Mouse (Mus musculus) embryonic facial prominence, embryonic 10.5 days (tissue): ENCODE measurements around the gene Atf3. TPM values are rescaled to one million over a fixed set of nuclear protein-coding genes. Genes with fewer than 3 reads are reported as not detected.
A peak's percentile ranks its signal among the peaks of the same experiment; 100 is the strongest.

Source experiments
- DNase-seq: peaks from one replicate; pipeline ENCODE4 v3.0.0-alpha.2; 2017; ENCODE audit warnings: low spot score
- H3K27ac ChIP-seq: fragments of 300-500 bp; sonication (generic); replicated peaks from 2 replicates; pipeline ENCODE4 v1.5.1; 2016; ENCODE audit warnings: mild to moderate bottlenecking
- H3K27me3 ChIP-seq: fragments of 300-500 bp; sonication (generic); replicated peaks from 2 replicates; pipeline ENCODE4 v1.6.1; 2016; ENCODE audit warnings: low read depth, mild to moderate bottlenecking; ENCODE audit not compliant: poor library complexity, severe bottlenecking
- H3K36me3 ChIP-seq: fragments of 300-500 bp; sonication (generic); replicated peaks from 2 replicates; pipeline ENCODE4 v1.6.1; 2016; ENCODE audit warnings: mild to moderate bottlenecking, moderate library complexity
- H3K4me1 ChIP-seq: fragments of 300-500 bp; sonication (generic); 2 replicates; pipeline ENCODE4 v1.6.1; 2016
- H3K4me3 ChIP-seq: fragments of 300-500 bp; sonication (generic); 2 replicates; pipeline ENCODE4 v1.5.1; 2016; ENCODE audit warnings: mild to moderate bottlenecking, moderate library complexity
- H3K9me3 ChIP-seq: fragments of 300-500 bp; sonication (generic); 2 replicates; pipeline ENCODE4 v1.6.1; 2016; ENCODE audit warnings: mild to moderate bottlenecking
- WGBS: fragments of 180-500 bp; shearing (Covaris S2); methylation state at CpG from one replicate; pipeline ENCODE4 v1.1.7; 2016; 5-methylcytosine and 5-hydroxymethylcytosine counted together
- polyA plus RNA-seq: library from polyadenylated mRNA; unstranded; fragments of >200 nt; fragmentation: Nextera tagmentation; extraction: Ambion mirVana; gene quantifications from 2 replicates; pipeline ENCODE4 v1.2.1, GENCODE M21; 2016

Gene Atf3
- polyA plus RNA-seq, 1 experiment from 2014 or later, result 1.5 TPM

GRCm38 (mm10) chr1:191184066-191184815 lies 33.6 kb downstream of the Atf3 start:
- 2% methylated on average over 42 of the region's 42 CpGs for WGBS
- Histone ChIP-seq H3K36me3 (no peaks in the 10 kb centered on the region), H3K9me3 (no peaks in the 10 kb centered on the region), H3K27me3 (peaks cover 98% of the 10 kb centered on the region), H3K27ac (no peak overlapping the region; the same call in 1 of the 2 replicates), H3K4me3 (peak overlapping the region; percentile 73), H3K4me1 (peaks cover 73% of the 10 kb centered on the region)
- peak; percentile 70 for DNase-seq

GRCm38 (mm10) chr1:191183163-191184065 lies 34.4 kb downstream of the Atf3 start:
- H3K27ac ChIP-seq, result peak overlapping the region; percentile 70
- peak overlapping the region; percentile 73 for H3K4me3 ChIP-seq
- DNase-seq, result peak; percentile 92
- no peaks in the 10 kb centered on the region for H3K9me3 ChIP-seq
- H3K4me1 ChIP-seq, result peaks cover 81% of the 10 kb centered on the region
- H3K36me3 ChIP-seq, result no peaks in the 10 kb centered on the region
- H3K27me3 ChIP-seq, result peaks cover 99% of the 10 kb centered on the region
- under 1% methylated on average over 67 of the region's 67 CpGs for WGBS

- Histone ChIP-seq H3K4me1 (peaks cover 86% of the 10 kb centered on the region), H3K27me3 (peaks cover 98% of the 10 kb centered on the region), H3K9me3 (no peaks in the 10 kb centered on the region), H3K27ac (peak overlapping the region; percentile 70), H3K36me3 (no peaks in the 10 kb centered on the region), H3K4me3 (peak overlapping the region; percentile 73)
- DNase-seq, result peak; percentile 81
- under 1% methylated on average over 61 of the region's 61 CpGs for WGBS
Observed at GRCm38 (mm10) chr1:191182431-191183162, 35.2 kb downstream of the Atf3 start.

- Histone ChIP-seq H3K27ac (no peak overlapping the region), H3K4me3 (peak overlapping the region; percentile 73), H3K9me3 (no peaks in the 10 kb centered on the region), H3K4me1 (peaks cover 88% of the 10 kb centered on the region), H3K27me3 (peaks cover 98% of the 10 kb centered on the region), H3K36me3 (no peaks in the 10 kb centered on the region)
- 48% methylated on average over 12 of the region's 12 CpGs for WGBS
- DNase-seq, result no peak
Observed at GRCm38 (mm10) chr1:191181469-191182259, 36.2 kb downstream of the Atf3 start.

GRCm38 (mm10) chr1:191180397-191180796 lies 37.4 kb downstream of the Atf3 start:
- Histone ChIP-seq H3K9me3 (no peaks in the 10 kb centered on the region), H3K27me3 (peaks cover 88% of the 10 kb centered on the region), H3K36me3 (no peaks in the 10 kb centered on the region), H3K27ac (no peak overlapping the region), H3K4me1 (peaks cover 75% of the 10 kb centered on the region), H3K4me3 (no peak overlapping the region)
- no peak for DNase-seq
- 60% methylated on average over 4 of the region's 4 CpGs for WGBS

GRCm38 (mm10) chr1:191179846-191180245 lies 38.0 kb downstream of the Atf3 start:
- Histone ChIP-seq H3K4me1 (peaks cover 69% of the 10 kb centered on the region), H3K9me3 (no peaks in the 10 kb centered on the region), H3K4me3 (no peak overlapping the region), H3K27ac (no peak overlapping the region), H3K27me3 (peaks cover 82% of the 10 kb centered on the region), H3K36me3 (no peaks in the 10 kb centered on the region)
- WGBS, result 44% methylated on average over 2 of the region's 2 CpGs
- no peak for DNase-seq

GRCm38 (mm10) chr1:191178511-191179188 lies 39.2 kb downstream of the Atf3 start:
- no peak overlapping the region for H3K4me3 ChIP-seq
- no peaks in the 10 kb centered on the region for H3K9me3 ChIP-seq
- H3K4me1 ChIP-seq, result peaks cover 57% of the 10 kb centered on the region
- H3K27ac ChIP-seq, result no peak overlapping the region
- H3K36me3 ChIP-seq, result no peaks in the 10 kb centered on the region
- H3K27me3 ChIP-seq, result peaks cover 70% of the 10 kb centered on the region
- peak; percentile 19 for DNase-seq
- 32% methylated on average over 15 of the region's 15 CpGs for WGBS

- Histone ChIP-seq H3K27ac (no peak overlapping the region), H3K36me3 (no peaks in the 10 kb centered on the region), H3K4me1 (peaks cover 40% of the 10 kb centered on the region), H3K27me3 (peaks cover 54% of the 10 kb centered on the region), H3K4me3 (no peak overlapping the region), H3K9me3 (no peaks in the 10 kb centered on the region)
- 70% methylated on average over 7 of the region's 7 CpGs for WGBS
- DNase-seq, result no peak
Observed at GRCm38 (mm10) chr1:191176887-191177286, 41.0 kb downstream of the Atf3 start.

- Histone ChIP-seq H3K27ac (no peak overlapping the region), H3K27me3 (peaks cover 11% of the 10 kb centered on the region; the same call in 1 of the 2 replicates), H3K4me1 (peaks cover 13% of the 10 kb centered on the region), H3K9me3 (no peaks in the 10 kb centered on the region), H3K36me3 (no peaks in the 10 kb centered on the region), H3K4me3 (no peak overlapping the region)
- peak; percentile 53 for DNase-seq
- 19% methylated on average over 6 of the region's 6 CpGs for WGBS
Observed at GRCm38 (mm10) chr1:191172487-191172886, 45.4 kb downstream of the Atf3 start.

GRCm38 (mm10) chr1:191170444-191170843 lies 47.4 kb downstream of the Atf3 start:
- WGBS, result 84% methylated on average over 2 of the region's 2 CpGs
- H3K4me3 ChIP-seq, result no peak overlapping the region
- no peaks in the 10 kb centered on the region for H3K27me3 ChIP-seq
- no peaks in the 10 kb centered on the region for H3K9me3 ChIP-seq
- DNase-seq, result no peak
- H3K36me3 ChIP-seq, result no peaks in the 10 kb centered on the region
- peaks cover 10% of the 10 kb centered on the region for H3K4me1 ChIP-seq
- H3K27ac ChIP-seq, result no peak overlapping the region

GRCm38 (mm10) chr1:191166189-191166588 lies 51.6 kb downstream of the Atf3 start:
- H3K27ac ChIP-seq, result no peak overlapping the region
- H3K36me3 ChIP-seq, result no peaks in the 10 kb centered on the region
- H3K9me3 ChIP-seq, result no peaks in the 10 kb centered on the region
- H3K27me3 ChIP-seq, result no peaks in the 10 kb centered on the region
- DNase-seq, result no peak
- no peak overlapping the region for H3K4me3 ChIP-seq
- 82% methylated on average over 4 of the region's 4 CpGs for WGBS
- peaks cover 15% of the 10 kb centered on the region for H3K4me1 ChIP-seq
